Comparison of ENCODE assay signal across 23 mouse cellular contexts in genomic region chr6:51364776-51365175, GRCm38 (mm10).
"Had no signal": no experiment of that assay in that cellular context is flagged by ENCODE, and none has a peak within 500 bp of the region (broad histone marks: within the 10 kb centered on the region; RNA-seq: fewer than 3 reads in every experiment).

No protein-coding gene starts in this region.

- ATAC-seq: liver, embryonic 12.5 days; midbrain, embryonic 15.5 days had no signal

- H3K36me3 ChIP-seq: kidney, embryonic 15.5 days; limb, embryonic 13.5 days; liver, embryonic 12.5 days; liver, embryonic 15.5 days; lung, embryonic 15.5 days; midbrain, embryonic 12.5 days; midbrain, embryonic 15.5 days had no signal

- H3K4me2 ChIP-seq: kidney, embryonic 15.5 days; limb, embryonic 13.5 days; liver, embryonic 12.5 days; liver, embryonic 15.5 days; lung, embryonic 15.5 days; midbrain, embryonic 12.5 days; midbrain, embryonic 15.5 days had no signal

- DNase-seq: kidney, adult 11 months; kidney, adult 8-10 months; kidney, postnatal 10 days; kidney, postnatal 36 days; left cerebral cortex, postnatal 4 days; liver; lung, adult 18-20 months; lung, postnatal 10 days; lung, postnatal 36 days; right cerebral cortex, adult 18-20 months; right cerebral cortex, postnatal 14 days; right cerebral cortex, postnatal 4 days; thymus, adult 2 months; thymus, postnatal 14 days had no signal

- H3K27ac ChIP-seq: kidney, embryonic 15.5 days; limb, embryonic 13.5 days; liver, embryonic 12.5 days; liver, embryonic 15.5 days; lung, embryonic 15.5 days; midbrain, embryonic 12.5 days; midbrain, embryonic 15.5 days; stomach, postnatal 0 days had no signal

- H3K4me1 ChIP-seq: liver, embryonic 15.5 days had no signal

- H3K27me3 ChIP-seq: limb, embryonic 13.5 days; lung, embryonic 15.5 days; midbrain, embryonic 15.5 days had no signal

- H3K4me3 ChIP-seq: kidney, embryonic 15.5 days; limb, embryonic 13.5 days; liver, embryonic 12.5 days; liver, embryonic 15.5 days; lung, embryonic 15.5 days; megakaryocyte, embryonic 14.5 days; midbrain, embryonic 12.5 days; midbrain, embryonic 15.5 days had no signal

- H3K9me3 ChIP-seq: kidney, embryonic 15.5 days; limb, embryonic 13.5 days; liver, embryonic 12.5 days; liver, embryonic 15.5 days; lung, embryonic 15.5 days; midbrain, embryonic 12.5 days; midbrain, embryonic 15.5 days had no signal

- H3K9ac ChIP-seq: kidney, embryonic 15.5 days; limb, embryonic 13.5 days; liver, embryonic 12.5 days; liver, embryonic 15.5 days; lung, embryonic 15.5 days; midbrain, embryonic 12.5 days; midbrain, embryonic 15.5 days had no signal
